Mouse (Mus musculus) neutrophil, adult 59 days (primary cell): ENCODE data around the gene Cped1. TPM values are rescaled to one million over a fixed set of nuclear protein-coding genes. Genes with fewer than 3 reads are reported as not detected.

Experiments
- total RNA-seq, 2 experiments: library from RNA; stranded (reverse); gene quantifications; 1 replicate in 1 of 2; 2 replicates in 1 of 2; pipeline ENCODE4 v1.2.4; 2023

Gene Cped1
- 1 to 10 TPM; 1.0 to 1.2 TPM for total RNA-seq

DNA sequence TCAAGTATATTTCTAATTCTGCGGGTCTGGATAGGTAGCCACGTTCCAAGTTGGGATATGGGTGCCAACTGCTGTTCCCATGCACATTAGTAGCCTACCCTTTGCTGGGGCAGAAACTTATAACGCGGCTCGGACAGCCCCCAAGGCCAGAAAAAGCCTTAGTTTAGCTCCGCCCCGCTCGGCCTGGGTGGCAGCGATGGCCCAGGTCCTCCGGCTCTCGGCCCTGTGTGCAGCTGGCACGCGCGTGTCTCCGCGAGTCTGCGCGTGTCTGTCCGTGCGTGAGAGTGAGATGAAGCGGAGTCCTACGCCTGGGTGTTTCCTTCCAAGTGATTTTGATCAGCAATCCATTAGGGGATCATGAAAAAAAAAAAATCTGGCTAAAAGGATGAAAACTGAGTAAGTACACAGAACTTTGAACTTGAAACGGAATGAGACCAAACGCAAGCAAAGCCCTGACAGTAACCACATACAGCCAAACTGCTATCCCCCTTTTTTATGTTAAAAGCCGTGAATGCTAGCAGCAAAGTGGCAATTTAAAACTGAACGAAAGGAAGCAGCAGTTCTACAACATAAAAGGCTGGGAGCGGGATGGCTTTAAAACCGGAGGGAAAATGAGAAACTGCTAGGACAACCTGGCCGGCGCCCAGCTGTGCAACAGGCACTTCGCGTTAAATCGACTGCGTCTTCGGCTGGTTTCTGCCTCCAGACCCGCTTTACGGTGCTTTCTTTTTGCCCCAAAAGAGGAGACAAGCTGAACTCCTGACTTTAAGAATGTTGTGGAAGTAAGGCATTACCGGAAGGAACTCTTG lies at the start of gene Cped1:
Cped1 (plus strand) TSS at position 185 of the 809 bp plus-strand sequence.

DNA sequence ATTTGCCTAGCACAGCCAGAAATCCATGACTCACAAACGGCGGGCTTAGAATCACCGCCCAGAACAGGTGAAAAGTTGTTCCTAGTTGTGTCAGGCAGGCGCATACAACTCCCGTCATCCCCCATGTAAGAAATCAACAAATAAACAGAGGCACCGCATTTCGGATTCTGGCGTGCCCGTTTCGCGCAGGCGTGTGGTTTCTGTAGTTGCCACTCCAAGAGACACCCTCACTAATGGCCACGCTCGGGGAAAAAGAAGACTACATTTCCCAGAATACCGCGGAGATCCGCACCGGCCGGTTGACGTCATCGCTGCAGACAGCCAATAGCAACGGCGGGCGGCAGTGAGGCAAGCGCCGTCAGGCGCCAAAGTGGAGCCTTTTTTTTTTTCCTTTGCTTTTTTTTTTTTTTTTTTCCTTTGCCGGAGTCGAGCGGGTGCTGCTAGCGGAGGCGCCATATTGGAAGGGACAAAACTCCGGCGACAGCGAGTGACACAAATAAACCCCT lies 36.4 kb upstream of the Cped1 start, which contains the start of gene Ing3:
Ing3 (plus strand) TSS at position 346 of the 506 bp plus-strand sequence.

DNA sequence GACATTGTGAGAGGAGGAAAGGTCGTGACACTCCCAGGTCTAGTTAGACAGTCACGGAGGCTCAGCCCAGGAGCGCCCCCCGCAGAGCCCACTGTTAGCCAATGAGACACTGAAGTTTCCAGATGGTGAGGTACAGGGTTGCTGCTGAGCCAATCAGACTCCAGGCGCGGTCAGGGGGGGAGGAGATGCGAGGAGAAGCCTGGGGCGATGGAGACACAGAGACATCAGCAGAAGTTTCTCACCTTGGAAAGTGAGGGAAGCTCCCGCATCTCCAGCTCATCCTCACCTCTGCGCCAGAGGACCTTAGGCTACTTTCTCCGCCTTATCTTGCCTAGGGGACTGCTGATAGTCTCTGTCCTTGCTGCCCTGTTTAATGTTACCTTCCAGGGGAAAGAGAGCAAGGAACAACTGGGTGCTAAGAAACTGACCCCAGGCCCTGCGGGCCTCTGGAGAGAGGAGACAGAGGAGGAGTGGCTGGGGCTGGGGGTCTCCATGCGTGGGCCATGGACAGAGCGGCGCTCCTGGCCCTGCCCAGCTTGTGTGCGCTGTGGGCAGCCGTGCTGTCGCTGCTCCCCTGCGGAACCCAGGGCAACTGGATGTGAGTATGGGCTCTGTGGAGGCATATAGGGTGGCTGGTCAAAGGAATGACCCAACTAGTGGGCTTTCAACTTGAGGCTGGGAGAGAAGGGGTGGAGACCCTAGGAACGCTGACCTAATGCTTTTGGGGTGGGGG lies 302.5 kb downstream of the Cped1 start, which contains the start of gene Wnt16:
Wnt16 (plus strand) TSS at position 224 of the 733 bp plus-strand sequence.

Other genes starting within 250 kb of the Cped1 start
- gene Tspan12, start 133.4 kb upstream of the Cped1 start, total RNA-seq = under 1 TPM in 1 of 2 experiments, not detected in 1; 0.76 TPM
- gene Ing3, start 36.3 kb upstream of the Cped1 start, total RNA-seq = 10 to 100 TPM; 48.1 to 57.4 TPM